Mouse (Mus musculus): ENCODE measurements around the gene H2al2a.

The H2al2a gene

DNA sequence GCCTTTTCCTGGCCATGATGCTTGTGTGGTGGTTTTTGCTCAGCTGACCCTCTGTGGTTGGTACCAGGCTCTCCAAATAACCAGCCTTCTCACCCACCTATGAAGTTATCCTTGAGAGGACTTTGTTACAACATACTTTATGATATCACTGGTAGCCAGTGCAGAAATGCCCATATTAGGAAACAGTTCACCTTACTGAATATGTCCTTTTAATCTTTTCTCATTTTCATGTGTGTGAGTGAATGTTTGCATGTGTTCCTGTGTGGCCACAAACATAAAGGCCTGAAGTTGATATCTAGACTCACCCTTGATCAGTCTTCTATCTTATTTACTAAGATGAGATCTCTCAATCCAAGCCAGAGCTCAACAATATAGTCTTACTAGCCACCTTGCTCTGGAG, at the start of gene H2al2a:
Gene H2al2a (minus strand): TSS at position 101 of the 400 bp plus-strand sequence.
- DNase-seq = no peak

DNA sequence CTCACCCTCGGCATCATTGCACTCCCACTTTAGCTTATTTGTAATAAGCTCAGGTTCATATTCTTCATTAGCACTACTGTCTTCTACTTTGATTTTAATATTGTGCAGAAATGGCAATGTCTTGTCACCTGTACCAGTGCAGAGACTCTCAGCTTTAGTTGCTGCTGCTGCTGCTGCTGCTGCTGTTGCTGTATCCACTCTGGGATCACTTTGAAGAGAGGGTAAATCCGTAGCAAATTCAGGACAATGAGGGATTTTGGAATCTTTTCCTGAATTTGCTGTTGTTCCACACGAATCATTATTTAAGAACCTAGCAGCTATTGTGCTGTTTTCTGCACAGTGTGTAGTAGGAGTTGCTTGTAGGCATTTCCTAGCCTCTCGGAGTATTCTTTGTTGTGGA, 49.4 kb upstream of the H2al2a start:
- DNase-seq = no peak

DNA sequence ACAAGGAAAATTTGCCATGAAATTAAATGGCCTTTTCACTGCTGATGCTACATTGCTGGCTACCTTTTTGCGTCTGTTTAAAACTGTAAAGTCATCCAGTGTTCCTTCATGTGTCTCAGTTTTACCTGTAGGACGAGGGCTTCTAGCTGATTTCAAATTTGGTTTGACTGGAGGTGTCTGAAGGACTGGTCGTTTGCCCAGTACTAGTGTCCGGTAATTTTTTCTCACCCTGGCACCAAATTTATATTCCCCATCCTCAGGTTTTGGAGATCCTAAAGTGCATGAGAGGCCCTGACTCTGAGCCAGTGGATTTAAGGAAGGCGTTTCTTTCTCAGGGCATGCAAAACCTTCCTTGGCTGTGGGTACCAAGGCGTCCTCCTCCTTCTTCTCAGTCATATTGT, 49.0 kb upstream of the H2al2a start:
- DNase-seq = no peak

DNA sequence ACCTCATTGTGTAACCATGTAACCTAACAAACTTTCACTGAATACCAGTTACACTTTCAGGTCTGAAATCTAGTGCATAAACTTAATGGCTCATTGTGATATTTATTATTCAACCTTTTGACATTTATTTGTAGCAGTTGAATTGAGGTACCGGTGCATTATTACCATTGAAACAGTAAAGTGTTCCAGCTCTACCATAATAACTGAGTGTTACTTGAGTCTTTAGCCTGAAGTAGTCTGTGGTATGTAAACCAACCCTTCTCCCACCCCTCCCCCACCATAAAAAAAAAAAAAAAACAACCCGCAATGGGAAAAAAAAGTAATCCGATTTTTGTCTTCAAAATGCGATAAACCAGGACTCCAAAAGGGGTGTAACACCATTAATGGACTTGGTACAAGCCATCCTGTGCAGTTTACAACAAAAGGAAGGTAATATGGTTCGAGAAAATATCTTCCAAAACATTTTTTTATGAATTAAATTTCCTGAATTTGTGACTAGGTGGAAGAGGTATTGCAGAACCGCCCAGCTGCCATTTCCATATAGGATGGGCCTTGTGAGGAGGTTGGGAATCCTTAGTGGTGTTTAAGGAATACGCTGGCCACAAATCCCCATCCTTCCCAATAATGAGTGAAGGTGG, 48.5 kb upstream of the H2al2a start:
- DNase-seq = no peak

DNA sequence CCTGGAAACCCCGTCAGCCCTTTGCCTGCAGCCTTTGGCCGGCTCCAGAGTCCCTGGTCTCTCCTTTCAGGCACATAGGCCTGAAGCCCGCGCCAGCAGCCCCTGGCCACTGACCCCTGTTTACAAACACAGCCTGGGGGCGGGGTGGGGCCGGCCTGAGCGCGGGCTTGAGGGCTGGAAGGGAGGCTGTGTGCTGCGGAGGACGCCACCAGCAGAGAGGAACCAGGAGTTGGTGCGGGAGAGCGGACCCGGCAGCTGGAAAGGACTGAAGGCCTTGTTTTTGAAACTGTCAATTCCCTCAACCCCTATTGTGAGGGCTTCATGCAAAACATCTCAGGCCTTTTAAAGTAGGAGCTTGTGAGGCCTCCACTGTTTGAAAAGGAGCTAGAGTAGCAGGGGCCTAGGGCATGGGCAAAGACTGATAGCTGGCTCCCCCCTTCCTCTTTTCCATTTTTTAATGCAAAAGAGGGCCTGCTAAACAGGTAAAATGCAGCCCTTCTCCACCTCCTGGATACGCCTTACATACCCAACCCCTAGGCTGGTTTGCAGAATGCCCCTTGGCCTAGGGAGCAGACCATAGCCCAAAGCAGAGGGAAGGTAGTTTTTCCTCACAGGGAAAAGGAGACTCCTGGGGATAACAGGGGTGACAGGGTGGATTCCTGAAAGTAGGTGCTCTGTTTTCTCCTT, 44.6 kb upstream of the H2al2a start:
- no peak for DNase-seq

DNA sequence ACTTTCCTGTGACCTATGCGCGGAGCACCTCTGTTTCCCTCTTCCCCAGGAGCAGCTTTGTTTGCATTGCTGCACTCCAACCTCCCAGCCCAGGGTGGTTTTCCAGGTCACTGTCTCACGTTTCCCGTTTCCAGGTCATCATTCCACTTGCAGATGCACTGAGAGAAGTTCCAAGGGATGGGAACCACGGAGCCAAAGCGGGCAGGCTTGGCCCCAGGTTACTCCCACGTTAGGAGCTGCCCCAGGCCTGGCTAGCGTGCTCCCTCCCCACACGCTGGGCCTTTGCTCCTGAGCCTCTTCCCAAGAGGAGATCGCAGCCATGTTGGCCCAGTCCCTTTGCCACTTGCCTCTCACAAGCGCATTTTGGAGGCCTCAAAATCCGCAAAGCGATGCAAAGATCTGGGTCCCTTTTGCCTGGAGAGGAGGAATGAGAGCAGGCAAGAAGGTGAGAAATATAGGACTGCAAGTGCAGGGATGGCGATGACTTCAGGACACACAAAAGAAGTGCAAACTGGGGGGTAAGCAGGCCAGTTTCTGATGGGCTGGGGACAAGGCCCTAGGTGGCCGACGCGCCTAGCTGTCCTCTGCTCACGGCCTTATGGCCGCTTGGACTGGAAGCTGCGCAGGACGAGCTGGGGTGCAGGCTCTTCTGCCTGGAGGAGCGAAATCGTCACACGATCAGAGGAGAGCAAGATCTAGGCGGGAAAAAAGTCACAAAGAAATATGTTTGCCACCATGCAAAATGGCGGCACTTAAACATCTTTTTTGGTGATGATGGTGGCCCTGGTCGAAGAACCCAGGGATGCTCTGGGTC, 43.8 kb upstream of the H2al2a start:
- no peak for DNase-seq

DNA sequence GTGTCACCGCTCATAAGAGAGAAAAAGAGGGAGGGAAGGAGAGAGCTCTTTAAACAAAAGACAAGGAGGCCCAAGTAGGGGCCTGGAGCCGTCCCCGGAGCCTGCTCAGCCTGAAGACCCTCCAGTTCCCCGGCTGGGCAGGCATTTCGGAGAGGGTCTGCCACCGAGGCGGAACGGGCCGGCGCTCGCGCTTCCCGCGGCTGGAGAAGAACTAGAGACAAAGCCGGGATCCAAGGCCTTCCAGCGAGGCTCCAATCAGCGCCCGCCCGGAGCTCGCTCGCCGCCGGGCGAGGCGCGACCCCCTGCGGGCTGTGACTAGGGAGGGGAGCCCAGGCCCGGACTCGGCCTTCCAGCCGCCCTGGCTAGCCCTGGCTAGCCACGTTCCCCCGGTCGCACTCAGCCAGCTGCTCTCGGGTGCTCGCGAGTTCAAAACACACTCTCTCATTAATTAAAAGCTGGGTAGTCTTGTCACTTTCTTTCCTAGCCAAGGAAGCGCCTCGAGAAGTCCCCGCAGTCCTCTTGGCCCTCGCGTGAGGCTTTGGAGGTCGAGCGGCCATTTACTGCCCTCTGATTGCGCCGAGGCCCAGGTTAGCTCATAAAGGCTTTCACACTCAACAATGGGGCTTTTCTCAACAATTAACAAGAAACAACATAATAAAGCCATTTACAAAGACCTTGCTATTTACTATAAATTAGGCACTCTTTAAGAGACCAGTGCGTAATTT, 43.0 kb upstream of the H2al2a start:
- no peak for DNase-seq

DNA sequence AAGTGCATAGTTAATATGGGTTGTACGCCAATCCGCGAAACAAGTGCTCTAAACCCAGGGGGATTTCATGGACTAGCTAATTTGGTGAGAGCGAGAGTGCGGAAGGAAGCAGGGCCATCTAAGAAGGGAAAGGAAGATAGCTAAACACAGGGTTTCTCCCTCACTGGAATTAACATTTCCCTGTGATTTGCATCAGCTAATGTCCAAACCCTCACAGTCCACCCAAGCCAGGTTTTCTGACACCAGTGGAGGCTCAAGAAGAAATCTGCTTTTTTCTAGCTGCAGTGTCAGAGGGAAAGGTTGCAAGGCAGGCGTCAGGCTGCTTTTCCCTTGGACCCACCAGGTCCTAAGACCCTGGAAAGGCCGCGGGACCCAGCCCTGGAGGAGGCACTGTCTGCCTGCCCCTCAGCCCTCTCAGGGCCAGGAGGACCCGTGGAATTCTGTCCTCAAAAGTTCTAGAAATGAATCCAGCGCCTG, 42.2 kb upstream of the H2al2a start:
- no peak for DNase-seq

DNA sequence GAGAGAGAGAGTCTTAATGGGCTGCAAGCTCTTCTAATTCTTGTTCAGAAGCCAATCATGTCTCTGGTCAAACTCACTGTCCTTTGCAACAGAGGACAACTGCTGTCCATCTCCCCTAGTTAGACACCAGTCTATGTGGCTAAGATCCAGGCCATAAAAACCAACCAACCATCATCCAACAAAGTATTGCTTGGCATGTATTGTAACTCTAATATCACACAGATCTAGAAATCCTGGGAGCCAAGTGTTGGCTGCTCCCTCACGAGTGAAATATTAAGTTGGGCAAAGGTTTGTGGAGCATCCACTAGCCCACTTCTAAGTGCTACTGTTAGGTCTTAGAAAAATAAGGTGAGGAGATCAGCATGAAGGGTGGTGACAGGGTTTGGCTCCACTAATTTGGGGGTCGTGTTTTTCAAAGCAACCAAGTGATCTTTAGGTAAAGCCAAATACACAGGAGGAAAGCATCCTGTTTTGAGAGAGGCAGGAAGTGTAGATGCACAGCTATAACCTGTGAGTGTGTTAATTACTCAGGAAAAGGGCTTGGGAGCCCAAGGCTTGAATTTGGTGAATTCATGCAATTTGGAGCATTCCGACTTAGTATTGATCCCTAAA, 41.5 kb upstream of the H2al2a start:
- DNase-seq = no peak

DNA sequence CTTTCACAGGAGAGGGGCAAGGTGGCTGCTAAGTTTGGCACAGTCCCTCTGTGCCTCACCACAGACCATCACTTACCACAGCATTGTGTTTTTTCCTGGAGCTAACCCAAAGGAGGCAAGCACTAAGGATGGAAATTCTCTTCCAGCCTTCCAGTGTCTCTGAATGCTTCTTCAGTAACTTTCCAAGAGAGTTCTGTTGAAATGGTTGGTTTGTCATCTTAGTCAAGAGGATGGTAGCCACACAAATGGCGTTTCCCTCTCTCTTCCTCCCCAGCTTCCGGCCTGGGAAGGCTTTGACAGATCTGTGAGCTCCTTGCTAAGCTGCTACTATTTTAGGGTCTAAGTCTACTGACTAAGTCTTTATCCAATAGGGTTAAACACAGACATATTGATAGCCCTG, 40.7 kb upstream of the H2al2a start, which contains the start of gene A930004D18Rik:
Gene A930004D18Rik (minus strand): TSS at position 247 of the 400 bp plus-strand sequence.
- DNase-seq = no peak

DNA sequence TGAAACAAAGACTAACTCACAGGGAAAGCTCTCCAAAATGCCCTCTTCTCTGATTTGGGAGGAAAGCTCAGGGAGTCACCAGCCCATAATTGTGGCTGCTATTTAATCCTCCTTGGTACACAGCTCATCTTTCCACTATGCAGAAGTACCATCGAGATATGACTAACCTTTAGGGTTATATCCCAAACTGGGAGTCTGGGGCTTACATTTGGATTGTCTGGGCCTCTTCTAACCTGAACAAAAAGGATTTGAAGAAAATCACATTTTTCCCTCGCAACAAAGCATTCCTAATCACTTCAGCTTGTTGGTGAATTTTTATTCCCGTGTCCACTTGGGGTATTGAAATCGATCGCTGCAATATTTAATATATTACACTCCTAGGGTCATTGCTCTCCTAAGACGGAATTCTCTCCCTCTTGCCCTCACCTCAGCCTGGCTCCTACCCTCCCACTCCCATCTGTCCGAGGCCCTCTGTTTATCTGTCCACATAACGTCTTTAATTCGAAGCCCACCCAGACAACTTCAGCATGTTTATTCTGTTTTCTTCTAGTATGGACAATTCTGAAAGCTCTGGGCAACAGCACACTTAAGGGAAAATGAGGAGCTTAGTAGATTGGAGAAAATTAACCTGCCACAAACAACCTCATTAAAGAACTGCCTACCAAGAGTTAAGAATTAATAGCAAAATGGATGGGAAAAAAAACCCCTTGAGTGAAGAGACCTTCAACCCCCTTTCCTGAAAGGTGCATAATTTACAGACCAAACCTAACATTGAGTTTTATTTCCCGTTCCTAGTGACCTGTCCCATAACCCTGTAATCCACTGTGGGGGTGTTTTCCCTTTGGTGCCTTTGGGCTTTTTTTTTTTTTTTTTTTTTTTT, 37.9 kb upstream of the H2al2a start:
- DNase-seq = no peak

DNA sequence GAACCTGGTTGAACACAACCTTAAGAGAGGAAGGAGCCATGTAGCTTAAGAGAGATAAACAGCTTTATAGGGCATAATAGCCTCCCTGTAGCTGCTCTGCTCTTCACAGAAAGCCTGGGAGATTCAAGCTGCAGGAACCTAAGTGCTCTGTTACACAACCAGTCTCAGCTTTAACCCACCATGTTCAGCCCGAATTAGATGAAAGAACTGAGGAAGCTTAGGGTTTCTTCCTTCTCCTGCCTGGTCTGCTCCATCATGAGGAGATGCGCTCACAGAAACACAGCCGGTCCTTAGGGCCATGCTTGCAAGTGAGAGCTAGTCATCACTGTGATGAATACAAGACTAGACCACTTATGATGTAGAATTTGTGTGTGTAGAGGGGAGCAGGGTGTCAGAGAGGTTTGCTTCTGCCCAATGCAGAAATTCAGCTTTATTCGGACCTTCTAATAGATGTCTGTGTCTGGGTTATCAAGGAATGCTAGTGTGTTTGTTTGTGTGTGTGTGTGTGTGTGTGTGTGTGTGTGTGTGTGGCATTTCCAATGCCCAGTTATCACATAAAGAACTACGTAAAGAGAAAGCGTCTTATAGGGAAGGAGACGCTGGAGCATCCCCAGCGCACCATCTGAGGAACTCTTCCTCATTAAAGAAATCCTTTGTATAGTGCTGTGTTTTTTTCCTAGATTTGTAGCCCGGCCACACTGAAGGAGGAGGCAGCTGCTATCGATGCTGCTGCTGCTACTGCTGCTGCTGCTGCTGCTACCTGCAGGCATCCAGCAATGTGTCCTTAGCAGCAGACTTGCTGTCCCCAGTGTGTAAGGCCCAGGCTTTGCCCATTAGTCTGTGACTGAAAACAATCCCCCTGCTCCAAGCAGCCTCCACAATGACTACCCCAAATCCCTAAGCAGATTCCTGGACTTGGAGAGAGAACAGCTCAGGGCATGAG, 36.7 kb upstream of the H2al2a start:
- no peak for DNase-seq

DNA sequence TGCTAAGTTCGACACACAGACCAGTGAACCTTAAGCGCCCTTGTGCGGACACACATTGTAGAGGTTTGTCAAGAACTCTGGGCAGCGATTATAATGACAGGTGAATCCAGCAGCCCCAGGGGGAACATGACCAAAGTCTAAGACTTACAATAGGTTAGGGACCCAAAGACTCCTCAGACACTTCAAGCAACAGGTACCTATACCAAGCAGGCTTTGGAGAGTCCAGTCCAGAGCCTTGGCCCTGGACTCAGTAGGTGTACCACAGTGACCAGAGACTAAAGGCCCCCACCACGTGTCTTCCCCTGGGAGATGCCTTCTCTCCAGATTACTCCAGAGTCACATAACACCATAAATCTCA, 35.8 kb upstream of the H2al2a start:
- no peak for DNase-seq

DNA sequence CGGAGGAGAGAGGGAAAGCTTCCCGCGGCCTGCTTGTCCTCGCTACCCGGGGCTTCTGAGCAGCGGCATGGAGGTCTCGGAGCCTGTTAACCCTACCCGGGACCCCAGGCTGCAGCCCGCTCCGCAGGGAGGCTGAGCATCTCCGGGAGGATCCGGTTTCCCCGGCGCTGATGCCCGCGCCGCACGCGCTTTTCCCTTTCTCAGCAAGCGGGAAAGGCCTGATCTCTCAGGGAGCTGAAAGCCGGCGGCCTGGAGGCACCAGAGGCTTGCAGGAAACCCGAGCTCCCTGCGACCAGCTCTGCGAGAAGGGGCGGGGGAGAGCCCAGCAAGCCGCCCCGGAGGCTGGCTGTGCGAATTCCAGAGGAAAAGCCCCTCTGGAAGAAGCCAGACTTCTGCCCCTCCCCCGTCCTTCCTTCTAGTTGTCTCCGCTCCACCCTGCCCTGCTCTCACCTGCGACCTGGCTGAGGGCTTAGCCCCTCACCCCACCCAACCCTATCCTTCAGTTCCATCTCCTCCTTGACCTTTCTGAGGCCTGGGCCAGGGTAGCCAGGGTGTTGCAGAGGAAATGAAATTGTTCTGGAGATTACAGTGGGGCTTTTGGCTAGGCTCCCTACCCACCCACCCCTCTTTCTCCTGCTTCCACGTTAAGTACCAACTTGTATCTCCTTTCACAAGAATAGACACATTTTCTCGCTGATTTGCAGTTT, 35.2 kb upstream of the H2al2a start:
- no peak for DNase-seq

DNA sequence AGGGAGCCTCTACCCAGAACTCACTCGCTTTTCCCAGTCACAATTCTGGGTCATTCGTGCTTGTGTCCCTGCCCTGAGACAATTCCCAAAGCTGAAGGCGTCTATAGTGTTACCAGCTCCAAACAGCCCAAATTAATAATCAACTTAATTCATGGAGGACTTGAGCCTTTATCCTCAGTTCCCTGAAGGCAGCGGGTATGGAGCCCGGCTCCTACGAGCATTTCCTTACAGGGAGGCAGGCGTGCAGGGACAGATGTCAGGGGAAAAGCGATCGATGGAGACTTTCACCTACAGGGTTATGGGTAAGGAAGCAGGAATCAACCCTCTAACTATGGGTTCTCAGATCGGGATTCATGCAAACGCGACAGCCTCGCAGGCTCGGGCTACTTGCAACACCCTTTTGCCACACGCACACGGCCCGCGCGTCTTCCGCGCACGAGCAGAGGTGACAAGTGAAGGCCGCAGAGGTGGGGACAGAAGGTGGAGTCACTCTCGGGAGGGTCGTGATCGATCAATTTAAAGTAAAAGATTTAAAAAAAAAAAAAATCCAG, 34.6 kb upstream of the H2al2a start:
- no peak for DNase-seq

DNA sequence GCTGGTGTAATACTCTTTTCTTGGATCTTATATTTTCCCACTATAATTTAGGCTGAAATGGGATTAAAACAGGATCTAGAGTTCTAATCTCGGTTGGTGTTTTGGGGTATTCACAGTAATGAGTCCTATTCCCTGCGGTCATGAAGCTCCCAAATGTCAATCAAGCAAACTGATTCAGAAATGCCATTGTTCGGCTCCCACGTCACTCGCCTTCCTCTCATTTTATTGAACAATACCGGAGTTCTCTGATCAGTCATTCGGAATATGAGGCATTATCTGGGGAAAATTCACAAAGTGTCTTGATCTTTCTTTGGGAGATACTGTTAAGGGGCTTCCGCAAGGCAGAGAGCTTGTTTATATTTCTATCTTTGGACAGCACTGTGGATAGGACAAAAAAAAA, 33.8 kb upstream of the H2al2a start:
- DNase-seq = no peak

DNA sequence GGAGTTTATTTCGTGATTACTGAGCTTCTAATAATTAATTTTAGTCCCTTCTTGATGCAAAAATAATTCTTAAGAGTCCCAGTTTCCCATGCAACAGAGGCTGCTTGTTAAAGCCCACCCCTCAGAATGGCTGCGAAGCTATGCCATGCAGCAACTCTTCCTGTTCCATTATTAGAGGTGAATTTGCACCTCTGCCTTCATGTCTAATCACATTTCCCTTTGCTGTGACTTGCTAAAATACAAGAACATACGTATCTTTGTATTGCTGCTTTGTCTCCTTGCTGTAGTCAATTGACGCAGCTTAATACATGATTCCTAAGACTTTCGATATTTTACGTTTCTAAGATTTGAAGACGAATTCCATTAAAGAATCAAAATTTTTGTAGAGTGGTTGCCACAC, 32.9 kb upstream of the H2al2a start:
- no peak for DNase-seq

DNA sequence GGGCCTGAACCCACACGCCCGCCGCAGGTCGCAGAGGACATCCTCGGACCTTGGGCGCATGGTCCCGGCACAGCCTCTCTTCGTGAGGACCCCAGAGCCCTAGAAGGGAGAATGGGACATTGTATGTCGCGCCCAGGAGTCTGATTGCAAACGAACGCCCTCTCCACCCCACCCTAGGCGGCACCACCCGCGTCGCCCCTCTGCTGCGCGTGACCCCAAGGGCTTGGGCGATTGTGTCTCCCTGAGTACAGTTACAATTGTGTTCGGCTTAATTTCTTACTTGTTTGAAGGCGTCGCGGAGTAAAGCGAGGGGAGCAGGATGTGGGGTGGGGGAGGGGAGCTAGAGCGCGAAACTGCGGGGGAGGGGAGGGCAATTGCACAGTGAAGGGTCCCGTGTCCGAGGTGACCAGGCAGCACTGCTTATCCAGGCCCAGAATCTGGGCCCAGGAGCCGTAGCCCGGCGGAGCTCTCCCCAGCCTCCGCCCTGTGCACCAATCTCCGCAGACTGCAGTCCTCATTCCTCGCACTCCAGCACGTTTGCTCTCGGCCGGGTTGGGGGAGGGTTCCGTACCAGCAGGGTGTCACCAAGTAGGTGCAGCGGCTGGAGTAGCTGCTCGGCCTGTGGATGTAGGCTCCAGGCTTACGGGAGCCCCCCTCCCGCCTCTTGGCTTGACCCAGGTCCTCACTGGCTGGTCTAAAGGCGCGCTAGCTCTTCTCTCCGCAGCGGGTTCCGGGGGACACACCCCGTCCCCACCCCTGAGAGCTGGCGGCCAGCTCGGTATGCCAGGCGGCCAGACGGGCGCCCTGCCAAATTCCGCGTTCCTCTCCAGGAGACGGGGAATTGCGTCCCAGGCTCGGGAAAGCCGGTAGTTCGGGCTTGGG, 31.6 kb upstream of the H2al2a start:
- peak; percentile 53 to 61 for DNase-seq

Data from spleen, adult 18-20 months (tissue).